Mouse (Mus musculus) forebrain, embryonic 11.5 days (tissue): ENCODE results near the gene Gimap1. TPM values are rescaled to one million over a fixed set of nuclear protein-coding genes. Genes with fewer than 3 reads are reported as not detected.

Source experiments
- ATAC-seq: fragments of 200-750 bp; cut with Nextera tagmentation; replicated peaks from 2 replicates; pipeline ENCODE4 v1.8.0; 2017; ENCODE audit warnings: moderate TSS enrichment; ENCODE audit not compliant: low FRiP score
- DNase-seq: peaks from one replicate; pipeline ENCODE4 v3.0.0-alpha.2; 2017; ENCODE audit warnings: low spot score
- H3K27ac ChIP-seq: fragments of 300-500 bp; sonication (generic); 2 replicates; pipeline ENCODE4 v1.5.1; 2014; ENCODE audit warnings: low read depth, low read length
- H3K27me3 ChIP-seq: fragments of 300-500 bp; sonication (generic); 2 replicates; pipeline ENCODE4 v1.6.1; 2014; ENCODE audit warnings: mild to moderate bottlenecking, low read length, mixed read lengths; ENCODE audit not compliant: control insufficient read depth, insufficient read depth
- H3K36me3 ChIP-seq: fragments of 300-500 bp; sonication (generic); 2 replicates; pipeline ENCODE4 v1.6.1; 2014; ENCODE audit warnings: mild to moderate bottlenecking, low read length, moderate library complexity, mixed read lengths; ENCODE audit not compliant: control insufficient read depth, insufficient read depth
- H3K4me1 ChIP-seq: fragments of 300-500 bp; sonication (generic); replicated peaks from 2 replicates; pipeline ENCODE4 v1.6.1; 2014; ENCODE audit warnings: low read length, mixed read lengths; ENCODE audit not compliant: control insufficient read depth, insufficient read depth
- H3K4me2 ChIP-seq: fragments of 300-500 bp; sonication (generic); 2 replicates; pipeline ENCODE4 v1.6.1; 2014; ENCODE audit warnings: low read depth, mild to moderate bottlenecking, low read length, moderate library complexity, mixed read lengths; ENCODE audit not compliant: severe bottlenecking
- H3K4me3 ChIP-seq: fragments of 300-500 bp; sonication (generic); 2 replicates; pipeline ENCODE4 v1.5.1; 2014; ENCODE audit warnings: low read depth, low read length
- H3K9ac ChIP-seq: fragments of 300-500 bp; sonication (generic); 2 replicates; pipeline ENCODE4 v1.6.1; 2014; ENCODE audit warnings: low read length
- H3K9me3 ChIP-seq: fragments of 300-500 bp; sonication (generic); 2 replicates; pipeline ENCODE4 v1.6.1; 2016; ENCODE audit warnings: low read length, mixed read lengths; ENCODE audit not compliant: control insufficient read depth
- WGBS: fragments of 180-500 bp; shearing (Covaris S2); extraction: QIAGEN DNeasy Blood & Tissue Kit; methylation state at CpG from one replicate; pipeline ENCODE4 v1.1.7; 2014; 5-methylcytosine and 5-hydroxymethylcytosine counted together
- polyA plus RNA-seq: library from polyadenylated mRNA; unstranded; fragments of >200 nt; fragmentation: Nextera tagmentation; extraction: Ambion mirVana; gene quantifications from 2 replicates; pipeline ENCODE4 v1.2.1, GENCODE M21; 2014

Gimap1 gene
- polyA plus RNA-seq, 1 experiment from 2014 or later, result 5.4 TPM

GRCm38 (mm10) chr6:48702146-48702545, 36.7 kb upstream of the Gimap1 start:
- Histone ChIP-seq H3K36me3 (no peaks in the 10 kb centered on the region), H3K27ac (no peak overlapping the region), H3K9ac (no peak overlapping the region), H3K4me3 (no peak overlapping the region), H3K4me1 (no peaks in the 10 kb centered on the region), H3K4me2 (no peak overlapping the region), H3K9me3 (no peaks in the 10 kb centered on the region), H3K27me3 (no peaks in the 10 kb centered on the region)
- no peak for ATAC-seq
- WGBS, result 90% methylated on average over 7 of the region's 7 CpGs
- DNase-seq, result no peak

- no peak for DNase-seq
- no peak overlapping the region for H3K4me3 ChIP-seq
- no peak overlapping the region for H3K9ac ChIP-seq
- ATAC-seq, result no peak
- no peaks in the 10 kb centered on the region for H3K27me3 ChIP-seq
- no peaks in the 10 kb centered on the region for H3K36me3 ChIP-seq
- no peak overlapping the region for H3K4me2 ChIP-seq
- H3K9me3 ChIP-seq, result no peaks in the 10 kb centered on the region
- WGBS, result 73% methylated on average over 5 of the region's 5 CpGs
- H3K27ac ChIP-seq, result no peak overlapping the region
- H3K4me1 ChIP-seq, result no peaks in the 10 kb centered on the region
These were observed 36.3 kb upstream of the Gimap1 start for GRCm38 (mm10) chr6:48702601-48703000.

GRCm38 (mm10) chr6:48704146-48704545, 34.7 kb upstream of the Gimap1 start:
- DNase-seq, result no peak
- H3K36me3 ChIP-seq, result no peaks in the 10 kb centered on the region

GRCm38 (mm10) chr6:48706130-48706529, 32.7 kb upstream of the Gimap1 start:
- DNase-seq, result no peak
- Histone ChIP-seq H3K4me3 (no peak overlapping the region), H3K36me3 (no peaks in the 10 kb centered on the region), H3K4me1 (no peaks in the 10 kb centered on the region), H3K27me3 (no peaks in the 10 kb centered on the region), H3K9ac (no peak overlapping the region), H3K27ac (no peak overlapping the region), H3K4me2 (no peak overlapping the region), H3K9me3 (no peaks in the 10 kb centered on the region)
- ATAC-seq, result no peak
- WGBS, result 49% methylated on average over 3 of the region's 3 CpGs

More at GRCm38 (mm10) chr6:48704146-48704545, 34.7 kb upstream of the Gimap1 start:
- Histone ChIP-seq H3K9me3 (no peaks in the 10 kb centered on the region), H3K4me3 (no peak overlapping the region), H3K27me3 (no peaks in the 10 kb centered on the region), H3K9ac (no peak overlapping the region), H3K4me1 (no peaks in the 10 kb centered on the region), H3K27ac (no peak overlapping the region), H3K4me2 (no peak overlapping the region)
- ATAC-seq, result no peak

- Histone ChIP-seq H3K36me3 (no peaks in the 10 kb centered on the region), H3K4me2 (no peak within 1 kb of the TSS), H3K27me3 (no peaks in the 10 kb centered on the region), H3K9ac (no peak within 1 kb of the TSS), H3K27ac (no peak within 1 kb of the TSS), H3K4me3 (no peak within 1 kb of the TSS), H3K4me1 (no peaks in the 10 kb centered on the region), H3K9me3 (no peaks in the 10 kb centered on the region)
- ATAC-seq (no peak), DNase-seq (no peak)
- 52% methylated on average over 2 of the region's 2 CpGs for WGBS
These were observed 20.4 kb upstream of the Gimap1 start, which contains the start of the genes Gm28053 and Gimap7 for GRCm38 (mm10) chr6:48718455-48718854. Gene Gm28053 (plus strand): TSS chr6:48718607. Gene Gimap7 (plus strand): TSS chr6:48718621.

- H3K4me3 ChIP-seq, result no peak overlapping the region
- H3K9ac ChIP-seq, result no peak overlapping the region
- ATAC-seq (no peak), DNase-seq (no peak)
- H3K9me3 ChIP-seq, result no peaks in the 10 kb centered on the region
- no peak overlapping the region for H3K27ac ChIP-seq
- H3K4me2 ChIP-seq, result no peak overlapping the region
- H3K27me3 ChIP-seq, result no peaks in the 10 kb centered on the region
- 85% methylated on average over 4 of the region's 4 CpGs for WGBS
- H3K36me3 ChIP-seq, result no peaks in the 10 kb centered on the region
- H3K4me1 ChIP-seq, result no peaks in the 10 kb centered on the region
These were observed 18.5 kb upstream of the Gimap1 start for GRCm38 (mm10) chr6:48720326-48720725.

- Histone ChIP-seq H3K27me3 (no peaks in the 10 kb centered on the region), H3K36me3 (no peaks in the 10 kb centered on the region), H3K4me1 (no peaks in the 10 kb centered on the region), H3K27ac (no peak overlapping the region), H3K9ac (no peak overlapping the region), H3K4me3 (no peak overlapping the region), H3K9me3 (no peaks in the 10 kb centered on the region), H3K4me2 (no peak overlapping the region)
- DNase-seq, result no peak
- no peak for ATAC-seq
- WGBS, result 91% methylated on average over 8 of the region's 8 CpGs
These were observed 15.4 kb upstream of the Gimap1 start for GRCm38 (mm10) chr6:48723468-48723867.

GRCm38 (mm10) chr6:48725476-48725875, 13.4 kb upstream of the Gimap1 start:
- Histone ChIP-seq H3K4me1 (no peaks in the 10 kb centered on the region), H3K27ac (no peak overlapping the region), H3K9ac (no peak overlapping the region), H3K36me3 (no peaks in the 10 kb centered on the region), H3K9me3 (no peaks in the 10 kb centered on the region), H3K27me3 (no peaks in the 10 kb centered on the region), H3K4me3 (no peak overlapping the region), H3K4me2 (no peak overlapping the region)
- WGBS, result 0% methylated on average over 1 of the region's 1 CpGs
- ATAC-seq (0 out of 2 replicates have a peak, but pooled peaks have one; percentile 18), DNase-seq (no peak)

GRCm38 (mm10) chr6:48727761-48728160, 11.1 kb upstream of the Gimap1 start:
- Histone ChIP-seq H3K36me3 (no peaks in the 10 kb centered on the region), H3K27me3 (no peaks in the 10 kb centered on the region), H3K9ac (no peak overlapping the region), H3K27ac (no peak overlapping the region), H3K9me3 (no peaks in the 10 kb centered on the region), H3K4me2 (no peak overlapping the region), H3K4me3 (no peak overlapping the region), H3K4me1 (no peaks in the 10 kb centered on the region)
- WGBS, result 92% methylated on average over 5 of the region's 5 CpGs
- DNase-seq (no peak), ATAC-seq (no peak)
